Mouse (Mus musculus): ENCODE data around the gene Olfr1411. TPM values are rescaled to one million over a fixed set of nuclear protein-coding genes. Genes with fewer than 3 reads are reported as not detected.

Olfr1411 gene
- polyA plus RNA-seq (2012; rRNA removed), result not detected in 2 replicates

DNA sequence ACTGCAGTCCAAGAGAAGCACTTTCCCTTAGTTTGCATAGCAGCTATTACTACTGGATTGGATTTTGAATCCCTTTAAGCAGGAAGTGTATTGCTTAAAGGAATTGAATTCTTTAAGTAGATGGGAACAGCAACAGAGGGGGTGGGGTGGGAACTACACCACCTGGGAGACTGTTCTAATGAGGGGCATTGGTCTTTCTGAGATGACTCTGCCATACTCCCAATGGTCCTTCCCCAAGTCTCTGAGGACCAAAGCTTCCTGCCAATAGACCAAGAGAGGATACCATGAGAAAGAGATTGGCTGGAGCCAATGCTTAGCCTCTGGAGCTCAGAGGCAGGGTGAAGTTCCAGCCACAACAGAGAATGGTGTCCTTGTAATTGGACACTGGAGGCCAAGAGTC, at the start of gene Olfr1411:
Gene Olfr1411, plus strand, starts transcription at position 301 of the 400 bp plus-strand sequence.

DNA sequence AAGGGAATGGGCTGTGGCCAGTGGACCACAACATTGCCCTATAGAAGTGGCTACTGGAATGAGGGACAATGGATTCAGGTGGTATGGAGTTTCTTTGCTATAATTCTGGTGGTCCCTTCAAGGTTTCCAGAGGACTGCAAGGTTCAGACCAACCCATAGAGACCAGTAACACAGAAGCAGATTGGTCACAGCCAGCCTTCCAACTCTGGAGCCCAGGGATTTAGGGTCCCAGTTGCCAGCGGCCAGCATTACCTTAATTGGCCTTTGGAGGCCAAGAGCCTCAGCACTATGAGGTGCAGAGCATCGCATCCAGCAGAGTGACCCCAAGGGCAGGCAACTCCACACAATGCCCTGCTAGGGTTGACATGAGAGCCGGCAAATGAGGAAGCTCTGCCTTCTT, 23.2 kb upstream of the Olfr1411 start, which contains the start of gene Olfr1413:
Gene Olfr1413, plus strand, starts transcription at position 301 of the 400 bp plus-strand sequence.

DNA sequence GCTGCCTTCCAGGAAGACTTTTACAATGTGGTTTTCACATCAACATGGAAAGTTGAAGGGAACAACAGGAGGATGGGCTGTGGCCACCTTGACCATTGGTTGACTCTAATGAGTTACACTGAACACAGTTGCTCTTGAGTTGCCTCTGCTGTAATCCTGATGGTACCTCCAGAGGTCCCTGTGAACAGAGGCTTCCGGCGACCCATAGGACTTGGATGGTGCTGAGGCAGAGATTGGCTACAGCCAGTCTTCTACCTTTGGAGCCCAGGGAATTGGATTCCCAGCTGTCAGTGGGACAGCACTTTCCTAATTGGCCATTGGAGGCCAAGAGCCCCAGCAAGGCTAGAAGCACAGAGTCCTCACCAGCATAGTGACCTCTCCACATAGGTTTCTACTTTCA, 8.7 kb upstream of the Olfr1411 start, which contains the start of gene Olfr1412:
Gene Olfr1412, plus strand, starts transcription at position 301 of the 400 bp plus-strand sequence.

DNA sequence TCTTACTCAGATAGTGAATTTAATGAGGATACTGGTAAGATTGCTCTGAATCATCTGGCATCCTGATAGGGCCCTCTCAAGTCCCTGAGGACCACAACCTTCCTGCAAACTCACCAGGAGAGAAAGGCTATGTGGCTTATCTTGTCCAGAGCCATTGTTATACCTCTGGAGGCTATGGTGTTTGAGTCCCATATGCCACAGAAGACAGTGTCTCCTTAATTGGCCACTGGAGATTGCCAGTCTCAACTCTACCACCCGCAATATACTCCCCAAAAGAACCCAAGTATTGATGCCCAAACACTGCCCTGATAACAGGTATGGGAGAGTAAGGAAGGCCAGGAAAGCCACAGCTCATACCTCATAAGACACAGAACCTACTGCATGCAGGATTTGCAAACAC, 11.3 kb downstream of the Olfr1411 start, which contains the start of gene Olfr1410:
Gene Olfr1410, plus strand, starts transcription at position 301 of the 400 bp plus-strand sequence.

DNA sequence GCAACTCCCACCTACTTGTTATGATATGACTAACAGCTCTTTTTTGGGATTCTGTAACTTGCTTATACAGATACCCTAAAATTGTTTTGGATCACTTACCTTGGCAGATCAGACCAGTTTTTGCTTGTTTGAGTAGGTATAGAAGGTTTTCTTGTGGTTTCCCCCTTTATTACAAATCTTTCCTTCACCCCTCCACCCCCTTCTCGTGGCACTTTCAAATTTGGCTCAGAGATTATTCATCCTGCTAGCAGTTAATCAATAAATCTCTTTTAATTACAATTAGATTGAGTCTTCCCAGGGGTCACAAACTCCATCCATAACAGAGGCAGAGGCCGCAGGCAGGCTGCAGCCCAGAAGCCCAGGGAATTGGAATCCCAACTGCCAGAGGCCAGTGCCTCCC, 23.3 kb downstream of the Olfr1411 start, which contains the start of gene Olfr12:
Gene Olfr12, plus strand, starts transcription at position 301 of the 400 bp plus-strand sequence.

DNA sequence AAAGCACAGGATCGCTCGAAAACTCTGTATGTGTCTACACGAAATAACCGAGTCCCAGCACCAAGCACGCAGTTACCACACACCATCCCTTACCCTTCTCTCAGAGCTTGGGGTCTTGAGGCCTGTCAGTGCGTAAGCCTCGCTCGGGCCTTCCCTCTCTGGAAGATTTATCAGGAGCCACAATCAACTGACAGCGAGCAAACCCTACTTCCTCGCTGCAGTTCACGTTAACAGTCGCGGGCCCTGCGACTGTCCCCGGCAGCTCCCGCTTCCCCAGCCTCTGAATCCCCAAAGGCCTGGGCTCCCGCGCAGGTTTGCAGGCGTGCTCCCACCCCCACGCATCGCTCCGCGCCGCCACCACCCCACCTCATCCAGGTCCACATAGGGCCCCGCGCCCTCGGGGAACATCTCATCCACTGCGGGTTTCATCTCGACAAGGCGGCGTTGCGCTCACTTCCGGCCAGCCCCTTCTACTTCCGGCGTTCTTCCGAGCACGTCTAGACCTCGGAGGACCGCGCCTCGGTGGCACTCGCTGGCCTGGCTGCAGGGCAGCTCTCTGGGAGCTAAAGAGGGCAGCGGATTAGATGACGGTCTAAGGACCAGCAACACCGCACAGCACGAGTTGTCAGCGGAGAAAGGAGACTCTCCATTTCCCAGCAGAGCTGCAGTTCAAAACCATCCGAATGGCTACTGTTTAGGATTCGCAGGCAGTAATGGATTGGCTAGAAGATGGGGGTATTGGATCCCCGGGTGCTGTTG, 47.5 kb downstream of the Olfr1411 start, which contains the start of gene Cops9:
Gene Cops9, minus strand, starts transcription at position 472 of the 759 bp plus-strand sequence.

Other genes with a start within 250 kb of the Olfr1411 start
- gene Ndufa10, start 120.6 kb upstream of the Olfr1411 start, polyA plus RNA-seq (2012; rRNA removed), result 89.2 and 100.0 TPM in 2 replicates
- gene Olfr1416, start 109.3 kb upstream of the Olfr1411 start, polyA plus RNA-seq (2012; rRNA removed), result not detected in 2 replicates
- gene Olfr1415, start 98.3 kb upstream of the Olfr1411 start, polyA plus RNA-seq (2012; rRNA removed), result not detected in 2 replicates
- not detected in 2 replicates for gene Olfr1414, start 75.8 kb upstream of the Olfr1411 start, polyA plus RNA-seq (2012; rRNA removed)
- gene Olfr1413, start 23.1 kb upstream of the Olfr1411 start, polyA plus RNA-seq (2012; rRNA removed), result not detected in 2 replicates
- not detected in 2 replicates for gene Olfr1412, start 8.6 kb upstream of the Olfr1411 start, polyA plus RNA-seq (2012; rRNA removed)
- gene Olfr1410, start 11.4 kb downstream of the Olfr1411 start, polyA plus RNA-seq (2012; rRNA removed), result not detected in 2 replicates
- gene Olfr12, start 23.4 kb downstream of the Olfr1411 start, polyA plus RNA-seq (2012; rRNA removed), result not detected in 2 replicates
- gene Cops9, start 47.6 kb downstream of the Olfr1411 start, polyA plus RNA-seq (2012; rRNA removed), result 60.3 and 85.8 TPM in 2 replicates
- 0.30 TPM in 1 of 2 replicates, not detected in the other for gene Otos, start 54.4 kb downstream of the Olfr1411 start, polyA plus RNA-seq (2012; rRNA removed)
- gene Gpc1, start 237.2 kb downstream of the Olfr1411 start, polyA plus RNA-seq (2012; rRNA removed), result 23.0 and 29.9 TPM in 2 replicates

Data from colon, adult 2 months (tissue).